Mouse (Mus musculus) lung, adult 2 months (tissue): ENCODE results near the gene Fpr-rs7.

Experiments used
- CTCF ChIP-seq: fragments of 200-500 bp; IDR thresholded peaks from 2 replicates; pipeline ENCODE4 v1.5.1; 2011; ENCODE audit warnings: mild to moderate bottlenecking, low read length, control low read depth; ENCODE audit not compliant: insufficient read depth
- POLR2A ChIP-seq: fragments of 200-500 bp; IDR thresholded peaks from 2 replicates; pipeline ENCODE4 v1.6.1; 2011; ENCODE audit warnings: low read depth, mild to moderate bottlenecking, control low read depth, low read length, borderline replicate concordance; ENCODE audit errors: extremely low read depth

DNA sequence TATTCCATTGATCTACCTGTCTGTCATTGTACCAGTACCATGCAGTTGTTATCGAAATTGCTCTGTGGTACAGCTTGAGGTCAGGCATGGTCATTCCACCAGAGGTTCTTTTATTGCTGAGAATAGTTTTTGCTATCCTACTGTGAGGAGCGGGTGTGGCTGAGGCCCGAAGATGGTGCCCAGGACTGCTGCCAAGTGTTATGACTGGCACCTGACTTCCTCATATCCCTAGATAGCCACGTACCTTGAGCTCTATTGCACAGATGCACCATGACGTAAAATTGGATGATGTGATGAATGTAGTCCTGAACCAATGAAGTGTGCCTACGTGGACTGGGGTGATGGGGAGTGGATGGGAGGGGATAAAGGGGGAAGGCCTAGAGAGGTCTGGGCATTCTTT lies 39.9 kb downstream of the Fpr-rs7 start:
- no peak for TF ChIP-seq POLR2A
- no peak for TF ChIP-seq CTCF
